Mouse (Mus musculus): ENCODE data around the gene Eif4b. TPM values are rescaled to one million over a fixed set of nuclear protein-coding genes. Genes with fewer than 3 reads are reported as not detected.
A peak's percentile ranks its signal among the peaks of the same experiment; 100 is the strongest.

Eif4b gene
- polyA plus RNA-seq, 1 experiment from 2014 or later: 54.0 TPM

- no peaks in the 10 kb centered on the region for H3K9me3 ChIP-seq (ENCODE audit: low read length)
- WGBS: 90% methylated on average over 6 of the region's 6 CpGs
- peaks cover 13% of the 10 kb centered on the region; the same call in 1 of the 2 replicates for H3K4me1 ChIP-seq (ENCODE audit: insufficient read depth, low read depth, low read length)
- no peak for ATAC-seq
- H3K9ac ChIP-seq (replicated peaks; ENCODE audit: low read depth): no peak overlapping the region
- no peak overlapping the region for H3K27ac ChIP-seq (ENCODE audit: low read length)
- TF ChIP-seq EP300 (IDR thresholded peaks at IDR 0.05) (no peak), CTCF (IDR thresholded peaks at IDR 0.05) (no peak)
- peaks cover 90% of the 10 kb centered on the region for H3K36me3 ChIP-seq (ENCODE audit: insufficient read depth, low read length)
- H3K27me3 ChIP-seq (replicated peaks; ENCODE audit: insufficient read depth, low read length): no peaks in the 10 kb centered on the region
- no peak for DNase-seq (ENCODE audit: low spot score)
- no peak overlapping the region for H3K4me3 ChIP-seq (ENCODE audit: low read depth, low read length)
- H3K4me2 ChIP-seq (replicated peaks; ENCODE audit: low read depth, low read length): no peak overlapping the region
Observed at GRCm38 (mm10) chr15:102112181-102112580, 38.6 kb downstream of the Eif4b start.

- WGBS: 67% methylated on average over 8 of the region's 8 CpGs
- ATAC-seq: no peak
- H3K36me3 ChIP-seq (ENCODE audit: insufficient read depth, low read length): peaks cover 85% of the 10 kb centered on the region
Observed at GRCm38 (mm10) chr15:102112827-102113226, 39.3 kb downstream of the Eif4b start.

GRCm38 (mm10) chr15:102113674-102114073 lies 40.1 kb downstream of the Eif4b start:
- Histone ChIP-seq H3K27me3 (replicated peaks; ENCODE audit: insufficient read depth, low read length) (no peaks in the 10 kb centered on the region), H3K27ac (ENCODE audit: low read length) (no peak overlapping the region), H3K4me1 (ENCODE audit: insufficient read depth, low read depth, low read length) (peaks cover 4% of the 10 kb centered on the region; the same call in 1 of the 2 replicates), H3K4me2 (replicated peaks; ENCODE audit: low read depth, low read length) (no peak overlapping the region), H3K9ac (replicated peaks; ENCODE audit: low read depth) (no peak overlapping the region), H3K4me3 (ENCODE audit: low read depth, low read length) (no peak overlapping the region), H3K9me3 (ENCODE audit: low read length) (no peaks in the 10 kb centered on the region), H3K36me3 (ENCODE audit: insufficient read depth, low read length) (peaks cover 78% of the 10 kb centered on the region)
- WGBS: 75% methylated on average over 4 of the region's 4 CpGs
- TF ChIP-seq EP300 (IDR thresholded peaks at IDR 0.05): no peak
- no peak for TF ChIP-seq CTCF (IDR thresholded peaks at IDR 0.05)
- ATAC-seq (no peak), DNase-seq (ENCODE audit: low spot score) (no peak)

More at GRCm38 (mm10) chr15:102112827-102113226, 39.3 kb downstream of the Eif4b start:
- H3K27me3 ChIP-seq (replicated peaks; ENCODE audit: insufficient read depth, low read length): no peaks in the 10 kb centered on the region
- TF ChIP-seq EP300 (IDR thresholded peaks at IDR 0.05) (no peak), CTCF (IDR thresholded peaks at IDR 0.05) (no peak)
- no peak overlapping the region for H3K27ac ChIP-seq (ENCODE audit: low read length)
- no peak overlapping the region for H3K9ac ChIP-seq (replicated peaks; ENCODE audit: low read depth)
- no peaks in the 10 kb centered on the region for H3K9me3 ChIP-seq (ENCODE audit: low read length)
- H3K4me2 ChIP-seq (replicated peaks; ENCODE audit: low read depth, low read length): no peak overlapping the region
- H3K4me1 ChIP-seq (ENCODE audit: insufficient read depth, low read depth, low read length): peaks cover 9% of the 10 kb centered on the region; the same call in 1 of the 2 replicates
- no peak for DNase-seq (ENCODE audit: low spot score)
- H3K4me3 ChIP-seq (ENCODE audit: low read depth, low read length): no peak overlapping the region

- Histone ChIP-seq H3K4me2 (replicated peaks; ENCODE audit: low read depth, low read length) (no peak overlapping the region), H3K9ac (replicated peaks; ENCODE audit: low read depth) (no peak overlapping the region), H3K27me3 (replicated peaks; ENCODE audit: insufficient read depth, low read length) (no peaks in the 10 kb centered on the region), H3K4me3 (ENCODE audit: low read depth, low read length) (no peak overlapping the region), H3K9me3 (ENCODE audit: low read length) (no peaks in the 10 kb centered on the region), H3K27ac (ENCODE audit: low read length) (no peak overlapping the region), H3K36me3 (ENCODE audit: insufficient read depth, low read length) (peaks cover 71% of the 10 kb centered on the region), H3K4me1 (ENCODE audit: insufficient read depth, low read depth, low read length) (no peaks in the 10 kb centered on the region)
- 80% methylated on average over 7 of the region's 7 CpGs for WGBS
- no peak for ATAC-seq
- no peak for DNase-seq (ENCODE audit: low spot score)
- TF ChIP-seq EP300 (IDR thresholded peaks at IDR 0.05): no peak
- no peak for TF ChIP-seq CTCF (IDR thresholded peaks at IDR 0.05)
Observed at GRCm38 (mm10) chr15:102114651-102115260, 41.2 kb downstream of the Eif4b start.

- H3K27me3 ChIP-seq (replicated peaks; ENCODE audit: insufficient read depth, low read length): no peaks in the 10 kb centered on the region
- DNase-seq (ENCODE audit: low spot score) (peak; percentile 7), ATAC-seq (no peak)
- no peaks in the 10 kb centered on the region for H3K4me1 ChIP-seq (ENCODE audit: insufficient read depth, low read depth, low read length)
- H3K27ac ChIP-seq (ENCODE audit: low read length): no peak overlapping the region
- no peak overlapping the region for H3K9ac ChIP-seq (replicated peaks; ENCODE audit: low read depth)
- H3K4me3 ChIP-seq (ENCODE audit: low read depth, low read length): no peak overlapping the region
- 77% methylated on average over 9 of the region's 9 CpGs for WGBS
- no peaks in the 10 kb centered on the region for H3K9me3 ChIP-seq (ENCODE audit: low read length)
- no peak for TF ChIP-seq EP300 (IDR thresholded peaks at IDR 0.05)
- TF ChIP-seq CTCF (IDR thresholded peaks at IDR 0.05): no peak
- H3K36me3 ChIP-seq (ENCODE audit: insufficient read depth, low read length): peaks cover 61% of the 10 kb centered on the region
- no peak overlapping the region for H3K4me2 ChIP-seq (replicated peaks; ENCODE audit: low read depth, low read length)
Observed at GRCm38 (mm10) chr15:102115731-102116231, 42.2 kb downstream of the Eif4b start.

- ATAC-seq: peak; percentile 9; the same call in 1 of the 2 replicates
- Histone ChIP-seq H3K4me3 (ENCODE audit: low read depth, low read length) (no peak overlapping the region), H3K27ac (ENCODE audit: low read length) (no peak overlapping the region), H3K9ac (replicated peaks; ENCODE audit: low read depth) (no peak overlapping the region), H3K36me3 (ENCODE audit: insufficient read depth, low read length) (peaks cover 53% of the 10 kb centered on the region), H3K4me1 (ENCODE audit: insufficient read depth, low read depth, low read length) (no peaks in the 10 kb centered on the region), H3K4me2 (replicated peaks; ENCODE audit: low read depth, low read length) (no peak overlapping the region), H3K27me3 (replicated peaks; ENCODE audit: insufficient read depth, low read length) (no peaks in the 10 kb centered on the region), H3K9me3 (ENCODE audit: low read length) (no peaks in the 10 kb centered on the region)
- TF ChIP-seq EP300 (IDR thresholded peaks at IDR 0.05): no peak
- no peak for TF ChIP-seq CTCF (IDR thresholded peaks at IDR 0.05)
- DNase-seq (ENCODE audit: low spot score): peak; percentile 13
- 70% methylated on average over 11 of the region's 11 CpGs for WGBS
Observed at GRCm38 (mm10) chr15:102116753-102117415, 43.3 kb downstream of the Eif4b start.

Data from lung, postnatal 0 days (tissue).